Comparison of ENCODE assay signal across 19 mouse cellular contexts in the genomic region with DNA sequence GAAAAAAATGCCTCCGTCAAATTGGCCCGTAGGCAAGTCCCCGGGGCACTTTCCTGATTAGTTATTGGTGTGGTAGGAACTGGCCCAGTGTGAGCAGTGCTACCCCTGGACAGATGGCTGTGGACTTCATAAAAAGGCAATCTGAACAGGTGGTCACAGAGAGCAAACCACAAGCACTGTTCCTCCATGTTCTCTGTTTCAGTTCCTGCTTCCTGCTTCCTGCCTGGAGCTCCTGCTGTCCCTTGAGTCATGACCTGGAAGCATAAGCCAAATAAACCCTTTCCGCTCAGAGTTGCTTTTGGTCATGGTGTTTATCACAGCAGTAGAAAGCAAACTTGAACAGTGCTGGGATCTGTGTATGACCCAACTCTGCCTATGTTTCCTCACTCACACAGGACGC. TPM values are rescaled to one million over a fixed set of nuclear protein-coding genes. Genes with fewer than 3 reads are reported as not detected.
DNase-seq lines count a peak whose midpoint lies in the region; ATAC-seq and TF ChIP-seq lines count a peak whose summit lies in the region.
"Had no signal": no experiment of that assay in that cellular context is flagged by ENCODE, and none has a peak within 500 bp of the region (broad histone marks: within the 10 kb centered on the region; RNA-seq: fewer than 3 reads in every experiment).

No protein-coding gene starts in this region.

- peak overlapping the region; percentile 12; the same call in 1 of the 2 replicates for H3K27ac ChIP-seq in lung, embryonic 14.5 days (ENCODE audit: low read depth)
- H3K27ac ChIP-seq in hindbrain, embryonic 10.5 days = peak overlapping the region; percentile 84
- H3K27ac ChIP-seq in hindbrain, embryonic 16.5 days (ENCODE audit: low read depth, low read length) = peak overlapping the region; percentile 73
- H3K27ac ChIP-seq in midbrain, embryonic 16.5 days (ENCODE audit: low read length) = peak overlapping the region; percentile 61
- H3K27ac ChIP-seq: liver, embryonic 15.5 days had no signal

- no peak overlapping the region for H3K9ac ChIP-seq in lung, embryonic 14.5 days
- no peak overlapping the region for H3K9ac ChIP-seq in hindbrain, embryonic 16.5 days (ENCODE audit: low read depth, low read length)
- no peak overlapping the region for H3K9ac ChIP-seq in midbrain, embryonic 16.5 days (ENCODE audit: low read depth, low read length)
- H3K9ac ChIP-seq: liver, embryonic 15.5 days had no signal

- no peaks in the 10 kb centered on the region for H3K36me3 ChIP-seq in lung, embryonic 14.5 days (ENCODE audit: insufficient read depth)
- H3K36me3 ChIP-seq in hindbrain, embryonic 10.5 days = no peaks in the 10 kb centered on the region
- no peaks in the 10 kb centered on the region for H3K36me3 ChIP-seq in hindbrain, embryonic 16.5 days (ENCODE audit: control insufficient read depth, insufficient read depth, low read length)
- H3K36me3 ChIP-seq in midbrain, embryonic 16.5 days (ENCODE audit: control insufficient read depth, insufficient read depth, low read length) = no peaks in the 10 kb centered on the region
- H3K36me3 ChIP-seq: liver, embryonic 15.5 days had no signal

- WGBS in lung, embryonic 14.5 days = 77% methylated on average over 5 of the region's 5 CpGs
- 79% methylated on average over 5 of the region's 5 CpGs for WGBS in lung, adult 2 months
- 82% methylated on average over 5 of the region's 5 CpGs for WGBS in hindbrain, embryonic 10.5 days
- 77% methylated on average over 5 of the region's 5 CpGs for WGBS in hindbrain, embryonic 16.5 days
- 79% methylated on average over 5 of the region's 5 CpGs for WGBS in midbrain, embryonic 16.5 days

- H3K4me3 ChIP-seq in lung, embryonic 14.5 days (ENCODE audit: low read depth, low read length) = no peak overlapping the region
- no peak overlapping the region for H3K4me3 ChIP-seq in lung, adult 2 months (replicated peaks; ENCODE audit: extremely low read depth, low read depth, low read length)
- no peak overlapping the region for H3K4me3 ChIP-seq in hindbrain, embryonic 10.5 days
- H3K4me3 ChIP-seq in hindbrain, embryonic 16.5 days (ENCODE audit: low read length) = no peak overlapping the region
- no peak overlapping the region for H3K4me3 ChIP-seq in midbrain, embryonic 16.5 days (ENCODE audit: low read depth, low read length)
- H3K4me3 ChIP-seq: liver, embryonic 15.5 days had no signal

- no peak for ATAC-seq in lung, embryonic 14.5 days (ENCODE audit: insufficient read depth)
- ATAC-seq in hindbrain, embryonic 16.5 days = no peak
- no peak for ATAC-seq in midbrain, embryonic 16.5 days

- no peaks in the 10 kb centered on the region for H3K9me3 ChIP-seq in lung, embryonic 14.5 days (ENCODE audit: low read depth, low read length)
- H3K9me3 ChIP-seq in hindbrain, embryonic 10.5 days = no peaks in the 10 kb centered on the region
- H3K9me3 ChIP-seq in hindbrain, embryonic 16.5 days (ENCODE audit: control insufficient read depth, low read length) = no peaks in the 10 kb centered on the region
- H3K9me3 ChIP-seq in midbrain, embryonic 16.5 days (replicated peaks; ENCODE audit: control insufficient read depth, low read length, poor library complexity, severe bottlenecking) = no peaks in the 10 kb centered on the region
- H3K9me3 ChIP-seq: liver, embryonic 15.5 days had no signal

- H3K4me1 ChIP-seq in lung, embryonic 14.5 days (ENCODE audit: insufficient read depth) = no peaks in the 10 kb centered on the region; the same call in 1 of the 2 replicates
- H3K4me1 ChIP-seq in lung, adult 2 months (ENCODE audit: control insufficient read depth, insufficient read depth, low read length) = no peaks in the 10 kb centered on the region
- peaks cover 57% of the 10 kb centered on the region for H3K4me1 ChIP-seq in hindbrain, embryonic 10.5 days (replicated peaks)
- H3K4me1 ChIP-seq in hindbrain, embryonic 16.5 days (ENCODE audit: control insufficient read depth, insufficient read depth, low read depth, low read length) = peaks cover 16% of the 10 kb centered on the region
- H3K4me1 ChIP-seq in midbrain, embryonic 16.5 days (ENCODE audit: control insufficient read depth, insufficient read depth, low read length) = peaks cover 38% of the 10 kb centered on the region
- H3K4me1 ChIP-seq: liver, embryonic 15.5 days had no signal

- DNase-seq in lung, embryonic 14.5 days = no peak
- no peak for DNase-seq in lung, adult 2 months
- DNase-seq in hindbrain, embryonic 10.5 days (ENCODE audit: low spot score) = no peak
- DNase-seq in urinary bladder, postnatal 4 days (ENCODE audit: low spot score in 2 of 2) = no peak
- DNase-seq in kidney, postnatal 25 days = no peak
- DNase-seq in kidney, postnatal 14 days = no peak
- DNase-seq: adrenal gland, adult 2 months; cerebellum, adult 2 months; heart, postnatal 10 days; kidney, adult 8-10 months; kidney, postnatal 36 days; layer of hippocampus, adult 9-11 months; lung, postnatal 14 days; thymus, postnatal 25 days had no signal

- TF ChIP-seq CTCF in lung, embryonic 14.5 days (IDR thresholded peaks at IDR 0.05; ENCODE audit: low read depth) = no peak
- no peak for TF ChIP-seq CTCF in lung, adult 2 months (IDR thresholded peaks at IDR 0.05; ENCODE audit: insufficient read depth, low read length)

- H3K4me2 ChIP-seq in lung, embryonic 14.5 days = no peak overlapping the region
- no peak overlapping the region for H3K4me2 ChIP-seq in hindbrain, embryonic 16.5 days (ENCODE audit: low read length)
- no peak overlapping the region for H3K4me2 ChIP-seq in midbrain, embryonic 16.5 days (ENCODE audit: low read length)
- H3K4me2 ChIP-seq: heart, embryonic 11.5 days; liver, embryonic 15.5 days had no signal

- no peaks in the 10 kb centered on the region for H3K27me3 ChIP-seq in lung, embryonic 14.5 days (ENCODE audit: insufficient read depth, low read length)
- H3K27me3 ChIP-seq in hindbrain, embryonic 10.5 days (ENCODE audit: insufficient read depth, poor library complexity, severe bottlenecking) = no peaks in the 10 kb centered on the region
- no peaks in the 10 kb centered on the region for H3K27me3 ChIP-seq in hindbrain, embryonic 16.5 days (replicated peaks; ENCODE audit: control insufficient read depth, insufficient read depth, low read length)
- no peaks in the 10 kb centered on the region for H3K27me3 ChIP-seq in midbrain, embryonic 16.5 days (ENCODE audit: control insufficient read depth, insufficient read depth, low read depth, low read length)
- H3K27me3 ChIP-seq: liver, embryonic 15.5 days had no signal

- TF ChIP-seq POLR2A in lung, adult 2 months (IDR thresholded peaks at IDR 0.05; ENCODE audit: borderline replicate concordance, extremely low read depth, low read depth, low read length) = no peak

RNA-seq across cellular contexts. Expression of a gene that starts 44.3 kb away (rescaled TPM):
- 9.4 and 9.8 TPM in 2 replicates for polyA plus RNA-seq in lung, embryonic 14.5 days (2014; fragmentation: Nextera tagmentation; extraction: Ambion mirVana)
- 7.5 and 9.2 TPM in 2 replicates for polyA plus RNA-seq in lung, adult 2 months (2012; rRNA removed)
- 162 and 390 TPM in 2 replicates for polyA plus RNA-seq in hindbrain, embryonic 10.5 days (2016; fragmentation: Nextera tagmentation; extraction: Ambion mirVana)
- polyA plus RNA-seq in hindbrain, embryonic 16.5 days (2015; fragmentation: Nextera tagmentation; extraction: Ambion mirVana) = 3,305 and 3,556 TPM in 2 replicates
- polyA plus RNA-seq in midbrain, embryonic 16.5 days (2015; fragmentation: Nextera tagmentation; extraction: Ambion mirVana) = 3,227 and 3,475 TPM in 2 replicates
- polyA plus RNA-seq: C2C12 had no signal

Comparison
In these comparisons a context has a peak if more than half of its experiments do, and no peak if none do; other contexts are left out.
1. H3K27ac ChIP-seq: peak in every context shown above with its lines; median percentile 84 in hindbrain, embryonic 10.5 days; 73 in hindbrain, embryonic 16.5 days; 61 in midbrain, embryonic 16.5 days; 12 in lung, embryonic 14.5 days.
2. RNA of a gene that starts 44.3 kb away (polyA plus RNA-seq): 3,305 to 3,556 TPM in hindbrain, embryonic 16.5 days, 3,227 to 3,475 TPM in midbrain, embryonic 16.5 days and 162 to 390 TPM in hindbrain, embryonic 10.5 days; 9.4 to 9.8 TPM in lung, embryonic 14.5 days and 7.5 to 9.2 TPM in lung, adult 2 months; every median in the first group is over 10 times any median in the second.